Mouse (Mus musculus): ENCODE results near the gene Slc25a39. TPM values are rescaled to one million over a fixed set of nuclear protein-coding genes. Genes with fewer than 3 reads are reported as not detected.

The Slc25a39 gene
- polyA plus RNA-seq, 1 experiment from 2014 or later = 247 TPM

DNA sequence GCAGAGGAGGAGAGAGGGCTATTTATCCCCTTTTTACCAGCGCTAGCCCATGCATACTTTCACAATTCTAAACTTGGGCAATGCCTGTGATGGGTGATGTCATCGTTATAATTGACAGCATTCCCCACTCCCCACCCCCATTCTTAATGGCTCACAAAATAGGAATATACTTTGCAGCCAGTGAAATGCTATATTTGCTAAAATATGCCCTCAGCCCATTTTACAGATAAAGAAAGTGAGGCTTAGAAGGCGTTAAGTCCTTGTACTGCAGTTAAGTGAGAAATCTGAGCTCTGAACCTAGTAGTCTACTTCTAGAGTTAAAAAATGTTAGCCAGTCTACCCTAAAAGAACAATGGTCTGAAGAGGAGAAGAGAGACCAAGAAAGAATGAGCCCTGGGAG is 36.6 kb upstream of the Slc25a39 start:
- peaks cover 49% of the 10 kb centered on the region for H3K4me1 ChIP-seq
- H3K27me3 ChIP-seq = peaks cover 5% of the 10 kb centered on the region; the same call in 1 of the 2 replicates
- 72% methylated on average over 3 of the region's 3 CpGs for WGBS
- ATAC-seq (ENCODE audit: borderline replicate concordance, extremely low read depth, low FRiP score, low TSS enrichment) = no peak
- no peak overlapping the region for H3K4me3 ChIP-seq
- peaks cover 31% of the 10 kb centered on the region for H3K36me3 ChIP-seq
- H3K27ac ChIP-seq = no peak overlapping the region
- H3K4me2 ChIP-seq = no peak overlapping the region
- H3K9me3 ChIP-seq = no peaks in the 10 kb centered on the region
- H3K9ac ChIP-seq = no peak overlapping the region

DNA sequence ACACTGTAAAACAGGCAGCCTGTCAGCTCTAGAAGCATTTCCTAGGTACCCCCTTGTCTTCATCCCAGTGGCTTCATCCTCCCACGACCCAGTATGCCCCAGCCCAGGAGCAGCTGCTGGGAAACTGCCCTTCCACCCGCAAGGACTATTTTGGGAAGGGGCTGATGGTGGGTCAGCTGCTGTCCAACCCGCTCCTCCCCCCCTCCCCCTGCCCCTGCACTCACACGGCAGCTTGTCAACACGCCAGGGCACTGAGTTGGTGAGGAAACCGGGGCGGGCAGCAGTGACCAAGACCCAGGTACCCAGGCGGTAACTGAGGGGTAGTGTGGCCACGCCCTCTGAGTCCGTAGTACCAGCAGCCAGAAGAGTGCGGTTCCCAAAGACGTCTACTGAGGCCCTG is 36.0 kb upstream of the Slc25a39 start:
- Histone ChIP-seq H3K4me2 (no peak overlapping the region), H3K4me3 (no peak overlapping the region), H3K4me1 (peaks cover 44% of the 10 kb centered on the region), H3K27ac (no peak overlapping the region), H3K36me3 (peaks cover 37% of the 10 kb centered on the region), H3K9me3 (no peaks in the 10 kb centered on the region), H3K27me3 (0 out of 2 replicates have a peak, but pooled peaks cover 8% of the 10 kb centered on the region), H3K9ac (no peak overlapping the region)
- WGBS = 68% methylated on average over 11 of the region's 12 CpGs
- no peak for ATAC-seq (ENCODE audit: borderline replicate concordance, extremely low read depth, low FRiP score, low TSS enrichment)

DNA sequence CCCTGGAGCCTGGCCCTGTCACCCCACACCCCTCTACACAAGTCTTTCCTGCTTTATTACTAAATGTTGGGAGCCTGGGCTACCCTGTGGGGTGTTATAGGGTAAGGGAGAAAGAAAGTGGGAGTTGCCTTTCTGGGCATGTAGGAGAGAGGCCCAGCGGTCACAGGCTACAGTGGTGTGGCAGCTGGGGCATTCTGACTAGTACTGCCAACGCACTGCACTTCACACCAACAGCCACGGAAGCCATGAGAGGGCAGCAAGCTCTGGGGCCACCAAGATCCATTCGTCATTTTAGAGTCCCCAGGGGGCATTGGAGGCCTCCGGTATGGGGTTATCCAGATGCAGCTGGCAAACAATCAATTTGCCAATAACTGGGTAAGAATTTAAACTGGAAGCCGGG is 34.3 kb upstream of the Slc25a39 start:
- peaks cover 49% of the 10 kb centered on the region for H3K4me1 ChIP-seq
- ATAC-seq (ENCODE audit: borderline replicate concordance, extremely low read depth, low FRiP score, low TSS enrichment) = no peak

DNA sequence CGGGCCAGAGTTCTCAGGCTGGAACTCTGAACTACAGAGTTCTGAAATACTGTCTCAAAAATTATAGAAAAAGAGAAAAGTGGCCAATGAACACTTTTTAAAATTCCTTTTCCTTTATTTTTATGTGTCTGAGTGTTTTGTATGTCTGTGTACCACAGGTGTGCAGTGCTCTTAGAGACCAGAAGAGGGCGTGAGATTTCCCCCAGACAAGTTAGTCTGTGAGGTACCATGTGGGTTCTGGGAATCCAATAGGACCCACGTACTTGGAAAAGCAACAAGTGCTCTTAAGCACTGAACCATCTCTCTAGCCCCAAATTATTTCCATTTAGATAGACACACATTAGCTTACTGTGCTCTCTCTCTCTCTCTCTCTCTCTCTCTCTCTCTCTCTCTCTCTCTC is 33.7 kb upstream of the Slc25a39 start:
- peaks cover 50% of the 10 kb centered on the region for H3K4me1 ChIP-seq
- H3K27me3 ChIP-seq = 0 out of 2 replicates have a peak, but pooled peaks cover 8% of the 10 kb centered on the region
- H3K4me2 ChIP-seq = no peak overlapping the region
- no peak for ATAC-seq (ENCODE audit: borderline replicate concordance, extremely low read depth, low FRiP score, low TSS enrichment)
- H3K9me3 ChIP-seq = no peaks in the 10 kb centered on the region
- 80% methylated on average over 3 of the region's 3 CpGs for WGBS
- peaks cover 49% of the 10 kb centered on the region for H3K36me3 ChIP-seq
- H3K9ac ChIP-seq = no peak overlapping the region
- no peak overlapping the region for H3K4me3 ChIP-seq
- no peak overlapping the region for H3K27ac ChIP-seq

More for the DNA sequence above, 34.3 kb upstream of the Slc25a39 start:
- Histone ChIP-seq H3K36me3 (peaks cover 45% of the 10 kb centered on the region), H3K27me3 (0 out of 2 replicates have a peak, but pooled peaks cover 8% of the 10 kb centered on the region), H3K9me3 (no peaks in the 10 kb centered on the region), H3K27ac (no peak overlapping the region), H3K9ac (no peak overlapping the region), H3K4me2 (no peak overlapping the region), H3K4me3 (no peak overlapping the region)
- WGBS = 90% methylated on average over 6 of the region's 6 CpGs

DNA sequence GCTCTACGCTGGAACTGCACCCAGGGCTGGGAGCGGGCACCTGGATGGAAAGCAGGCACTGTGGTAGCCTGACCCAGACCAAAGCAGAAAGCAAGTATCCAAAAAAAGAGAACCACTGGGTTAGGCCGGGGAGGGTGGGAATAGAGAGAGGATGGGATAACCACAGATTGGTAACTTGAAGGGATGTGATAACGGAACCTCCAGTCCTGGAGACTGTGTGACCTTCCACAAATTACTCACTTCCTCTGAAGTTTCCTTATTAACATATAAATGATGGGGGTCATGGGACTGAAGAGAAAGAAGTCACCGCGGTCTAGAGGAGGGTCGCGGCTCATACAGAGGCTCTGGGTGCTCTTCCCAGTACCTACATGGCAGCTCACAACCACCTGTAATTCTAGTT is 32.5 kb upstream of the Slc25a39 start:
- H3K4me3 ChIP-seq = no peak overlapping the region
- ATAC-seq (ENCODE audit: borderline replicate concordance, extremely low read depth, low FRiP score, low TSS enrichment) = no peak
- peaks cover 60% of the 10 kb centered on the region for H3K36me3 ChIP-seq
- no peak overlapping the region for H3K27ac ChIP-seq
- WGBS = 88% methylated on average over 8 of the region's 8 CpGs
- 0 out of 2 replicates have a peak, but pooled peaks cover 8% of the 10 kb centered on the region for H3K27me3 ChIP-seq
- no peaks in the 10 kb centered on the region for H3K9me3 ChIP-seq
- H3K4me1 ChIP-seq = peaks cover 38% of the 10 kb centered on the region
- no peak overlapping the region for H3K4me2 ChIP-seq
- H3K9ac ChIP-seq = no peak overlapping the region

DNA sequence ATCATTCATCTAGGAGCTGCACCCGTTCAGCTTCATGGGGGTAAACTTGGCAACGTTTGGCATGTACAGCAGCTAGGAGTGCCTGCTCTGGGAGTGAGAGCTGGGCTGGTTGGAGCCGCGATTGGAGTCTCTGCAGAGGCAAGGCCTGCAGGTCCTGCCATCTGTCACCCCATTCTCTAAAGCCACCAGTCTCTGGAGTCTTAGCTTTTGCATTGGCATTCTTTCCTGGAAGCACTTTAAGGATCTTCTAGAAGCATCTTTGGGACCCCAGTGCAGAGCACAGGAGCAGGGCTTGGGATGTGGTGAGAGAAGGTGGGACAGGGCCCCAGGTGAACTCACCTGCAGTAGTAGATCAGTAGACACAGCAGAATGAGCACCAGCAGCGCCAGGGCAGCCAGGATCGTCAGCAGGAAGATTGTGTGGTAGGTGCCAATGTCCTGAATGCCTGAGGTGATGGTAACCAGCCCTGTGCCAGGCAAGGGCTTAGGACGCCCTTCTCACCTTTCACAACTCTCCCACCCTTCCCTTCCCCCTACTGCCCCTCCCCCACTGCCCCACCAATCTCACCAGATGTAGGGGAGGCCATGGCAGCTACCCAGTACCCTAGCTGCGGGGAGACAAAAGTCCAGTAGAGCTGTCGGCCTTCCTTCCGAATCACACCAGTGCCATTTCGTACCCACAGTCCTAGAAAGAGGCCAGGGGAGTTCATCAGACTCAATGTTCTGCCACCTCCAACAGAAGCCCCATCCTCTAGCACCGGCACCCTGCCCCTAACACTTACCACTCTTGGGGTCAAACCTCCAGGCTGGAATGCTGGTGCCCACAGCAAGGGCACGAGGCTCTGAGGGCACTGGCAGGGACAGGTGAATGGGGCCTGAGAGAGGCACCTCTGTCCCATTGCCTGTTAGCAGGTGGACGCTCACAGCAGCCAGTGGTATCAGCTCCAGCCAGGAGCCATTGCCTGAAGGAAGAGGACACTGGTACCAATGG is 31.6 kb upstream of the Slc25a39 start:
- Histone ChIP-seq H3K4me2 (no peak overlapping the region), H3K4me3 (no peak overlapping the region), H3K27me3 (0 out of 2 replicates have a peak, but pooled peaks cover 8% of the 10 kb centered on the region), H3K27ac (no peak overlapping the region), H3K36me3 (peaks cover 68% of the 10 kb centered on the region), H3K9me3 (no peaks in the 10 kb centered on the region), H3K4me1 (peaks cover 29% of the 10 kb centered on the region), H3K9ac (no peak overlapping the region)
- ATAC-seq (ENCODE audit: borderline replicate concordance, extremely low read depth, low FRiP score, low TSS enrichment) = no peak
- WGBS = 78% methylated on average over 14 of the region's 14 CpGs

DNA sequence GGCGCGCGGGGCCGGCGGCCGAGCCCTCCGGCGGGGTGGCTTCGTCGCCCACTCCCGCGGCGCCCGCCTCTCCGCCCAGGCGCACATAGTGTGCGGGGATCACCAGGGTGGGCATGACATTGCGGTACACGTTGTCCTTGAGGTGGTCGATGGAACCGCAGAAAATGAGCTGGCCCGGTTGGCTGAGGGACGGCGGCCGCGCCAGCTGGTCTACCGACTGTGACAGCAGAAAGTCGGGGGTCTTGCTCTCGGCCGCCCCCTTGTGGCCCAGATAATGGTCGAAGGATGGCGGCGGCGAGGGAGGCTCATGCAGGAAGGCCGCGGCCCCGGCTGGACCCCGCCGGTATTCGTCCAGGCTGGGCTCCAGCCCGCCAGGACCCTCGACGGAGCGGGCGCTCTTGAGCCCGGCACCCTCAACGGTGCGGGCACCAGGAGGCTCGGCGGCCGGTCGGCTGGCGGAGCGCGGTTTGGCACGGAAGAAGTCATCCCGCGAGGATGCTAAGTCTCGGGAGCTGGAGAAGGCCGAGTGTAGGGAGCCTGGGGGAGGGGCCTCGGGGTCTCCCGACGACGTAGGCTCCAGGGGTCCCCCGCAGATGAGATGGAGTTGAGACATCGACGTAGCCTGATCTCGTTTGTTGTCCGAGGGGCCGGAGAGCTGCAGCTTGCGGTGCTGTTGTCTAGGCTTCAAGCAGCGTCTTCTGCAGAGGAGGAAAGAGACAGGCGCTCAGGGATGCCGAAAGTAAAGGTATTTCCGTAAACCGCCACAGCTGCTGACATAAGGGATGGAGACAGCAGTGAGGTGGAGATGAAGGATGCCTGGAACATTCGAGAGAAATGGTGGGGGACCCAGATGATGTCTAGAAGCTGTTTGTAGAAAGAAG is 30.7 kb upstream of the Slc25a39 start:
- Histone ChIP-seq H3K4me3 (peak overlapping the region; percentile 39), H3K9ac (peak overlapping the region; percentile 38), H3K4me1 (peaks cover 24% of the 10 kb centered on the region), H3K9me3 (no peaks in the 10 kb centered on the region), H3K27ac (no peak overlapping the region), H3K27me3 (0 out of 2 replicates have a peak, but pooled peaks cover 8% of the 10 kb centered on the region), H3K36me3 (peaks cover 68% of the 10 kb centered on the region), H3K4me2 (peak overlapping the region; percentile 84)
- WGBS = 14% methylated on average over 77 of the region's 77 CpGs
- ATAC-seq (ENCODE audit: borderline replicate concordance, extremely low read depth, low FRiP score, low TSS enrichment) = peak; percentile 32; the same call in 1 of the 2 replicates

DNA sequence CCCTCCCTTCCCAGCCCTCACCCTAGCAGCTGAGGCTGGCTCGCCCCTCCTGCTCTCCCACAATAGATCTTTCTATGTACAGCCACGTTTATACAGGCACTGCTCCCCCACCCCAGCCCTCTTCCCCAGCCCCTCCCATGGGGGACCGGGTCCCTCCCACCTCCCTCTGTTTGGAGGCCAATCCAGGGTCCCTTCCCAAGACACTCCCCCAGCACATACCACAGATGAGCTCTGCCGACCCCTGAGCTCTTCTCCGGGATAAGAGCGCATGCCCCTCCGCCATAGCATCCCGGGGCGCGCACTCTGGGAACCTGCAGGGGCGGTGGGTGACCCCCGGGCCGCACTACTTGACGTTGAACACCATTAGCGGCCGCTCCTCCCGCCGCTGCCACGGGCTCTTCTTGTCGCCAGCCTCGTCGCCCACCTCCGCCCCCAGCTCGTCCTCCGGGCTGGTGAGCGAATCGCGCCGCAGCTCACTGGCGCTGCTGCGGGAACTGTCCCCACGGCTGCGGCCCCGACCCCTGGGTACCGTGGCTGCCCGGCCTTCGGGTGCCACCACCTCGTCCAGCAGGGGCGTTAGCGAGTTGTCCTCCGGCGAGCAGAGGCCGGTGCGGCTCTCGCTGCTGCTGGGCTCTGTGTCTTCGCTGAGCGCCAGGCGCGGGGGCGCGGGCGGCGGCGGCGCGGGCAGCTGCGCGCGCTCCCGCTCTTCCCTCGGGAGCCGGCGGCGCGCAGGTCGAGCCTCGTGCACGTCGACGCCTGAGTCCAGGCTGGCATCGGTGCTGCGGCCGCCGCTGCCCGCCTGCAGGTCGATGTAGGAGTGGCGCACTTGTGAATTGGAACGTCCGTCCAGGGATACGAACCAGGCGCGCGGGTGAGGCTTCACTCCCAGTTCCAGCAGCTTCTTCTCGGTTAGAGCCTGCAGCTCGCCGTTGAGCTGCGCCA is 29.6 kb upstream of the Slc25a39 start:
- WGBS = 7% methylated on average over 84 of the region's 87 CpGs
- H3K27ac ChIP-seq = no peak overlapping the region
- ATAC-seq (ENCODE audit: borderline replicate concordance, extremely low read depth, low FRiP score, low TSS enrichment) = peak; percentile 56; the same call in 1 of the 2 replicates
- H3K27me3 ChIP-seq = 0 out of 2 replicates have a peak, but pooled peaks cover 8% of the 10 kb centered on the region
- H3K36me3 ChIP-seq = peaks cover 64% of the 10 kb centered on the region
- H3K4me1 ChIP-seq = peaks cover 25% of the 10 kb centered on the region
- peak overlapping the region; percentile 31 for H3K9ac ChIP-seq
- peak overlapping the region; percentile 39 for H3K4me3 ChIP-seq
- H3K4me2 ChIP-seq = peak overlapping the region; percentile 84
- H3K9me3 ChIP-seq = no peaks in the 10 kb centered on the region

DNA sequence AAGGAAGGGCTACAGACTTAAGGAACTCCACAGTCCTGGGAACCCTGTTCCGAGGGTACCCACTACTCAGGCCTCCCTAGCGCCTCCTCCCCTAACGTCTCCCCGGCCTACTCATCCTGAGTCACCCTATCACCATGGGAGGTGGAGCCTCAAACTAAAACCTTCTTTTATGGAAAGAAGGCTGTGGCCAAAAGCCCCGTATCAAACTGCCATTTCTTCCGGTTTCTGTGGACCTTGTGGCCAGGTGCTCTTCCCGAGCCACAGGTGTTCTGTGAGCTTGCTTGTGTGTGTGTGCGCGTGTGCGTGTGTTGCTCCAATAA is 28.7 kb upstream of the Slc25a39 start:
- Histone ChIP-seq H3K4me1 (peaks cover 33% of the 10 kb centered on the region), H3K9me3 (no peaks in the 10 kb centered on the region), H3K4me3 (no peak overlapping the region), H3K36me3 (peaks cover 55% of the 10 kb centered on the region), H3K27ac (no peak overlapping the region), H3K4me2 (no peak overlapping the region), H3K9ac (no peak overlapping the region), H3K27me3 (0 out of 2 replicates have a peak, but pooled peaks cover 8% of the 10 kb centered on the region)
- no peak for ATAC-seq (ENCODE audit: borderline replicate concordance, extremely low read depth, low FRiP score, low TSS enrichment)
- 76% methylated on average over 10 of the region's 10 CpGs for WGBS

DNA sequence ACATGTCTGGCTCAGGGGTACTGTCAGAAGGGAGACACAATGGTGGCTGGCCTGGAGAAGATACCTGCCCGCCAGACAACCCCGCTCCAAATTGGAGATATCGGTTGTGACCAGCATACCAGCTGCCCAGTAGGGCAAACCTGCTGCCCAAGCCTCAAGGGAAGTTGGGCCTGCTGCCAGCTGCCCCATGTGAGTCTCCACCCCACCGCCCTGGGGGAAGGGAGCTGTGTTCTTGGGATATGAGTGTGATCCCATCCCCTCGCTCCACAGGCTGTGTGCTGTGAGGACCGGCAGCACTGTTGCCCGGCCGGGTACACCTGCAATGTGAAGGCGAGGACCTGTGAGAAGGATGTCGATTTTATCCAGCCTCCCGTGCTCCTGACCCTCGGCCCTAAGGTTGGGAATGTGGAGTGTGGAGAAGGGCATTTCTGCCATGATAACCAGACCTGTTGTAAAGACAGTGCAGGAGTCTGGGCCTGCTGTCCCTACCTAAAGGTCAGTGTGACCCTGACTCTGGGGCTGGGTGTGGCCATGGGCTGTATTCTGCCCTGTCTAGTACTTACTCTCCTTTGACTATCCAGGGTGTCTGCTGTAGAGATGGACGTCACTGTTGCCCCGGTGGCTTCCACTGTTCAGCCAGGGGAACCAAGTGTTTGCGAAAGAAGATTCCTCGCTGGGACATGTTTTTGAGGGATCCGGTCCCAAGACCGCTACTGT is 28.2 kb upstream of the Slc25a39 start:
- Histone ChIP-seq H3K36me3 (peaks cover 50% of the 10 kb centered on the region), H3K9me3 (no peaks in the 10 kb centered on the region), H3K27ac (no peak overlapping the region), H3K4me2 (no peak overlapping the region), H3K4me3 (no peak overlapping the region), H3K9ac (no peak overlapping the region), H3K4me1 (peaks cover 37% of the 10 kb centered on the region), H3K27me3 (0 out of 2 replicates have a peak, but pooled peaks cover 8% of the 10 kb centered on the region)
- no peak for ATAC-seq (ENCODE audit: borderline replicate concordance, extremely low read depth, low FRiP score, low TSS enrichment)
- 90% methylated on average over 18 of the region's 18 CpGs for WGBS
